Mouse (Mus musculus): ENCODE data around the gene Map2k6. TPM values are rescaled to one million over a fixed set of nuclear protein-coding genes. Genes with fewer than 3 reads are reported as not detected.
A peak's percentile ranks its signal among the peaks of the same experiment; 100 is the strongest.

The Map2k6 gene
- total and polyA plus RNA-seq, 2 experiments from 2014 or later: 21.3 to 25.5 TPM

DNA sequence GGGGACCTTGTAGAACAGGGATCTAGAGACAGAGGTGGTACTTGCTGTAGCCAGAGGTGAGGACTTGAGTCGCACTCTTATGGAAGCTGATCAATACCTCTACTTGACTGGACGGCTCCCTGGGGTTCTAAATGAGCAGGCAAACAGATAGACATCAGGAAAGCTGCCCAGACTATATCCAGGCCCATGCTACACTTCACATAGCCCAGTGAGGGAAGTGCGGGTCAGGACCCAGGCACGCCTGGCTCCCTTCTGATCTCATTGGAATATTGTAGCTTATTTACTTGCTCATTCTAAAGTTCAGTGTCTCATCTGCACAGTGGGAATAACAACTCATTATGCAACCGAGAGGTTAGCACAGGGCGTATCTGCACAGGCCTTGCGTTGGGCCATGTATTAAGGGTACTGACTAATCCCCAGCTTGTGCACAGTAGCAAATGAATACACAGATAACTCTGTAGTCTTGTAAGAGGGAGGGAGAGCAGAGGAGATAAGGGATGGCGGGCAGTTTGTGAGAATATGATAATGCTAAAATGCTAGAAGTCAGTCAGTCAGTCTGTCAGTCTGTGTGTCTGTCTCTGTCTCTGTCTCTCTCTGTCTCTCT lies 64.2 kb downstream of the Map2k6 start:
- Histone ChIP-seq H3K4me2 (ENCODE audit: low read depth) (no peak overlapping the region), H3K4me3 (ENCODE audit: low read depth, low read length) (no peak overlapping the region), H3K36me3 (ENCODE audit: insufficient read depth) (no peaks in the 10 kb centered on the region), H3K4me1 (ENCODE audit: insufficient read depth) (no peaks in the 10 kb centered on the region), H3K27ac (ENCODE audit: low read depth, low read length) (no peak overlapping the region), H3K9me3 (ENCODE audit: low read length) (no peaks in the 10 kb centered on the region), H3K9ac (no peak overlapping the region), H3K27me3 (ENCODE audit: insufficient read depth, low read length) (no peaks in the 10 kb centered on the region)
- DNase-seq (no peak), ATAC-seq (no peak)
- no peak for TF ChIP-seq CTCF (IDR thresholded peaks at IDR 0.05; ENCODE audit: low read depth)
- WGBS: 88% methylated on average over 8 of the region's 8 CpGs

DNA sequence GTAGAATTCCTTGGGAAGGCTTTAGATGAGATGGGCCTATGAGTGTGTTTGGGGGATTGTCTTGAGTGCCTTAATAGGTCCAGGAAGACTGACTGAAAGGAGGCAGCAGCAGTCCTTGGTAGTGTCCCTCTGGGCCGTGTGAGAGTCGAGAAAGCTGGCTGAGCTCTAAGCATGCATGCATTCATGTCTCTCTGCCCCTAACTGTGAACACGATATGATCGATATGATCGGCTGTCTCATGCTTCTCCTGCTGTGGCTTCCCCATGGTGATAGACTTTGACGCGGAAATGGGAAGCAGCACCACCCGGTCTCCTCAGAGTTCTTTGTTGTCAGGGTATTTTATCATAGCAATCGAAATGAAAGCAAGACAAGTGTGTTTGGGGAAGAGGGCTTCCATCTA lies 64.9 kb downstream of the Map2k6 start:
- H3K27ac ChIP-seq (ENCODE audit: low read depth, low read length): no peak overlapping the region
- no peak overlapping the region for H3K9ac ChIP-seq
- no peaks in the 10 kb centered on the region for H3K9me3 ChIP-seq (ENCODE audit: low read length)
- 67% methylated on average over 9 of the region's 9 CpGs for WGBS
- peak; percentile 43 for ATAC-seq
- no peaks in the 10 kb centered on the region for H3K4me1 ChIP-seq (ENCODE audit: insufficient read depth)
- peak; percentile 38 for DNase-seq
- H3K27me3 ChIP-seq (ENCODE audit: insufficient read depth, low read length): no peaks in the 10 kb centered on the region
- no peak overlapping the region for H3K4me3 ChIP-seq (ENCODE audit: low read depth, low read length)
- H3K36me3 ChIP-seq (ENCODE audit: insufficient read depth): no peaks in the 10 kb centered on the region
- no peak overlapping the region for H3K4me2 ChIP-seq (ENCODE audit: low read depth)
- TF ChIP-seq CTCF (IDR thresholded peaks at IDR 0.05; ENCODE audit: low read depth): no peak

DNA sequence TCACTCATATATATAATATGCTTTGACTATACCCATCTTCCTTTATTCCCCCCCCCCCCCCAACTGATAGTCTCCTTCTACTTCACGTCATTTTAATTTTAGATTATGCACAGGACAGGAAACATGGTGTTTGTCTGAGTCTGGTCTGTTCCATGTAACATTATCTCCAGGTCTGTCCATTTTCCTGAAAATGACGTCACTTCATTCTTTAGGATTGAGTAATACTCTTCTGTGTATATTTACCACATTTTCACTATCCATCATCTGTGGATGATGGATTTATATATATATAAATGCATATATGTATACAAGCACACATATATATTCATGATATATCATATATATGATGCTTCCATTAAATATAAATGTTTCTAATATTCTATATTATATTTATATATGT lies 70.1 kb downstream of the Map2k6 start:
- H3K27ac ChIP-seq (ENCODE audit: low read depth, low read length): no peak overlapping the region
- H3K27me3 ChIP-seq (ENCODE audit: insufficient read depth, low read length): no peaks in the 10 kb centered on the region
- WGBS: 97% methylated on average over 2 of the region's 2 CpGs
- DNase-seq (no peak), ATAC-seq (no peak)
- H3K36me3 ChIP-seq (ENCODE audit: insufficient read depth): no peaks in the 10 kb centered on the region
- no peak for TF ChIP-seq CTCF (IDR thresholded peaks at IDR 0.05; ENCODE audit: low read depth)
- H3K4me3 ChIP-seq (ENCODE audit: low read depth, low read length): no peak overlapping the region
- no peaks in the 10 kb centered on the region for H3K9me3 ChIP-seq (ENCODE audit: low read length)
- no peak overlapping the region for H3K9ac ChIP-seq
- H3K4me2 ChIP-seq (ENCODE audit: low read depth): no peak overlapping the region
- H3K4me1 ChIP-seq (ENCODE audit: insufficient read depth): no peaks in the 10 kb centered on the region

DNA sequence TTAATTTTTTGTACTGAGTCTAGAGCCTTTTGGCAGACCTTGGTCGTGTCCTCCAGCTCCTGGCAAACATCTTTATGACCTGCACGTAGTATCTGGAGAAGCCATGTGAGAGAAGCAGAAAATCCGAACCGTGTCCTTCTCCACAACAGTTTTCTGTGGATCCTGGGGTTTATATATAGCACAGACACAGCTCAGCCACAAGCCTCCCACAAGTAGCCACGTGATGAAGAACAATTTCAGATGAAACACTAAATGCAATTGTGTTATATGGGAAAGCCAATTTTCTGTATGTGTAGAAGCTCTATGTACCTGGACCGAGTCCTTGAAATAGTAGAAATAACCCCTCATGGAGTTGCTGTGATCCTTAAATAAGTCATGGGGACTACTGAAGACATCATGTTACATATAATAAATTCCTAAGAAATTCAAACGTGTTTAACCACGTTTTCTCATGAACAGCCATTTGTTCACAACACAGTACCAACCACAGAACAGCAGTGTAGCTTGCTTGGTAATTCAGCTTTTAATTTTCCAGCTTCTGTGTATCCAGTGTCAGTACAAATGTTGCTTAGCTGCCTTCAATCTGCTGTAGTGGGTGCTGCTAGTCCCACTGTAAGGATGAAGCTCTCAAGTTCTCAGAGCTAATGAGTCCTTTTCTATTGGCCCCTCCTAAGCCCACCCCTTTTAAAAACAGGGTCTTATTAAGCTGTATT lies 71.8 kb downstream of the Map2k6 start:
- no peak overlapping the region for H3K27ac ChIP-seq (ENCODE audit: low read depth, low read length)
- no peak for DNase-seq
- 81% methylated on average over 8 of the region's 8 CpGs for WGBS
- no peaks in the 10 kb centered on the region for H3K9me3 ChIP-seq (ENCODE audit: low read length)
- no peaks in the 10 kb centered on the region for H3K27me3 ChIP-seq (ENCODE audit: insufficient read depth, low read length)
- no peaks in the 10 kb centered on the region for H3K36me3 ChIP-seq (ENCODE audit: insufficient read depth)
- ATAC-seq: no peak
- H3K4me2 ChIP-seq (ENCODE audit: low read depth): no peak overlapping the region
- TF ChIP-seq CTCF (IDR thresholded peaks at IDR 0.05; ENCODE audit: low read depth): no peak
- no peak overlapping the region for H3K4me3 ChIP-seq (ENCODE audit: low read depth, low read length)
- no peak overlapping the region for H3K9ac ChIP-seq
- no peaks in the 10 kb centered on the region for H3K4me1 ChIP-seq (ENCODE audit: insufficient read depth)

DNA sequence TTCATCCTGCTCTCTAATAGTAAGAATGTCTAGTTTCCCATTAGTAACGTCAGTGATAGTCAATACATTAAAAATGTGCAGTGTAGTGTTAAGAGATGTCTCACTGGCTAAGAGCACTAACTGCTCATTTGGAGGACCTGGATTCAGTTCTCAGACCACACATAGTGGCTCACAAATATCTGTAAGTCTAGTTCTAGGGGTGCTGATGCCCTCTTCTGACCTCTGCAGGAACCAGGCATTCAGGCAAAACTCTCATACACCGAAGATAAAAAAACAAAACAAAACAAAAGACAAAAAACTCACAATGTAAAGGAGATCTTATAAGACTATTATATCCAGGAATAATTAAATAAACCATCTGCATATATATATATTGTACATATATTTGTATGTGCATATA lies 72.4 kb downstream of the Map2k6 start:
- no peak overlapping the region for H3K27ac ChIP-seq (ENCODE audit: low read depth, low read length)
- no peak overlapping the region for H3K9ac ChIP-seq
- no peaks in the 10 kb centered on the region for H3K36me3 ChIP-seq (ENCODE audit: insufficient read depth)
- no peak overlapping the region for H3K4me3 ChIP-seq (ENCODE audit: low read depth, low read length)
- H3K4me1 ChIP-seq (ENCODE audit: insufficient read depth): no peaks in the 10 kb centered on the region
- 85% methylated on average over 2 of the region's 2 CpGs for WGBS
- ATAC-seq (no peak), DNase-seq (no peak)
- no peak for TF ChIP-seq CTCF (IDR thresholded peaks at IDR 0.05; ENCODE audit: low read depth)
- H3K27me3 ChIP-seq (ENCODE audit: insufficient read depth, low read length): no peaks in the 10 kb centered on the region
- no peaks in the 10 kb centered on the region for H3K9me3 ChIP-seq (ENCODE audit: low read length)
- H3K4me2 ChIP-seq (ENCODE audit: low read depth): no peak overlapping the region

DNA sequence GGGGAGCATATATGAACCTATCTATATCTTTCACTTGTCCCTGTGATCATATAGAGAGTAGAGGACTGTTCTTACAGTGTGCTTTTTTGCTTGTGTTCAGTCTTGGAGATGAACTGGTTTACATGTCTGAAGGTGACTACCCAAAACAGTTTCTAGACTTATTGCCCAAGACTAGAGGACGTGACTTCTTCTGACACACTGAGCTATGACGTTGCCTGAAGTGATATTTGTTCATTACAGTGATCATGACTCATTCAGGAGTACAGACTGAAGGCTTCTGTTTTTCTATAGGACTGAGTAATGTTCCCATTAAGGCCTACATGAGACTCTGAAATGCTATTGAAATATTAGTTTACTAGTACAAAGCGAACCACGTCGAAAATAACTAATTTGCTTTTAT lies 73.2 kb downstream of the Map2k6 start:
- 90% methylated on average over 5 of the region's 5 CpGs for WGBS
- Histone ChIP-seq H3K4me3 (ENCODE audit: low read depth, low read length) (no peak overlapping the region), H3K27ac (ENCODE audit: low read depth, low read length) (no peak overlapping the region), H3K9ac (no peak overlapping the region), H3K27me3 (ENCODE audit: insufficient read depth, low read length) (no peaks in the 10 kb centered on the region), H3K36me3 (ENCODE audit: insufficient read depth) (no peaks in the 10 kb centered on the region), H3K9me3 (ENCODE audit: low read length) (no peaks in the 10 kb centered on the region), H3K4me2 (ENCODE audit: low read depth) (no peak overlapping the region), H3K4me1 (ENCODE audit: insufficient read depth) (no peaks in the 10 kb centered on the region)
- DNase-seq (no peak), ATAC-seq (no peak)
- no peak for TF ChIP-seq CTCF (IDR thresholded peaks at IDR 0.05; ENCODE audit: low read depth)

DNA sequence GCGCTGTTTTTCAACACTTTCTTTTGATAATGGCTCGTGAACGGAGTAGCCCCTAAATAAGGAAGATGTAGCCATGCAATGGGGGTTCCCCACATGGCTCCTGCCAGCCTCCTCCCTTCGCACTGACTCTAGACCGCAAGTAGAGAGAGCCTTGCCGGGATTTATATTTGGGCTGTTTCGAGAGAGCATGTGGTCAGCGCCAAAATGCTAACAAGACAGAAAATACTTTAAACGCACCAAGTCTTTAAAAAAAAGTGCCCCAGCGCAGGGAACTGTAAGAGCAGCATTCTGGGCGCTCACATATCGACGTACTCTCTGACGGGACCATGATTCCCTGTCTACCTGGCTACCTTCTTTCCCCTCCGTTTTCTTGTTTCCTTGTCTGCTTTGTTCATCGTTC lies 74.6 kb downstream of the Map2k6 start:
- TF ChIP-seq CTCF (IDR thresholded peaks at IDR 0.05; ENCODE audit: low read depth): no peak

More for the DNA sequence above, 74.6 kb downstream of the Map2k6 start:
- no peaks in the 10 kb centered on the region for H3K9me3 ChIP-seq (ENCODE audit: low read length)
- ATAC-seq (no peak), DNase-seq (no peak)
- H3K27ac ChIP-seq (ENCODE audit: low read depth, low read length): no peak overlapping the region
- H3K9ac ChIP-seq: no peak overlapping the region
- no peak overlapping the region for H3K4me3 ChIP-seq (ENCODE audit: low read depth, low read length)
- H3K27me3 ChIP-seq (ENCODE audit: insufficient read depth, low read length): no peaks in the 10 kb centered on the region
- H3K36me3 ChIP-seq (ENCODE audit: insufficient read depth): no peaks in the 10 kb centered on the region
- 89% methylated on average over 16 of the region's 16 CpGs for WGBS
- no peak overlapping the region for H3K4me2 ChIP-seq (ENCODE audit: low read depth)
- H3K4me1 ChIP-seq (ENCODE audit: insufficient read depth): peaks cover 7% of the 10 kb centered on the region; the same call in 1 of the 2 replicates

All from forebrain, postnatal 0 days (tissue).